Mouse (Mus musculus) forebrain, embryonic 16.5 days (tissue): ENCODE measurements around the gene Soga1. TPM values are rescaled to one million over a fixed set of nuclear protein-coding genes. Genes with fewer than 3 reads are reported as not detected.
A peak's percentile ranks its signal among the peaks of the same experiment; 100 is the strongest.

Source experiments
- ATAC-seq: fragments of 200-750 bp; cut with Nextera tagmentation; 2 replicates; pipeline ENCODE4 v1.8.0; 2017; ENCODE audit warnings: mild to moderate bottlenecking, moderate library complexity
- H3K27ac ChIP-seq: fragments of 300-500 bp; sonication (generic); 2 replicates; pipeline ENCODE4 v1.5.1; 2014; ENCODE audit warnings: low read length, control low read depth
- H3K27me3 ChIP-seq: fragments of 300-500 bp; sonication (generic); replicated peaks from 2 replicates; pipeline ENCODE4 v1.6.1; 2014; ENCODE audit warnings: low read length; ENCODE audit not compliant: control insufficient read depth, insufficient read depth
- H3K36me3 ChIP-seq: fragments of 300-500 bp; sonication (generic); 2 replicates; pipeline ENCODE4 v1.6.1; 2014; ENCODE audit not compliant: control insufficient read depth, insufficient read depth
- H3K4me1 ChIP-seq: fragments of 300-500 bp; sonication (generic); replicated peaks from 2 replicates; pipeline ENCODE4 v1.6.1; 2014; ENCODE audit warnings: low read length; ENCODE audit not compliant: control insufficient read depth, insufficient read depth
- H3K4me2 ChIP-seq: fragments of 300-500 bp; sonication (generic); 2 replicates; pipeline ENCODE4 v1.6.1; 2014; ENCODE audit warnings: mild to moderate bottlenecking, low read length, control low read depth
- H3K4me3 ChIP-seq: fragments of 300-500 bp; sonication (generic); replicated peaks from 2 replicates; pipeline ENCODE4 v1.5.1; 2014; ENCODE audit warnings: mild to moderate bottlenecking, low read length, control low read depth
- H3K9ac ChIP-seq: fragments of 300-500 bp; sonication (generic); replicated peaks from 2 replicates; pipeline ENCODE4 v1.6.1; 2014; ENCODE audit warnings: low read depth, low read length, control low read depth
- H3K9me3 ChIP-seq: fragments of 300-500 bp; sonication (generic); 2 replicates; pipeline ENCODE4 v1.6.1; 2016; ENCODE audit warnings: low read length; ENCODE audit not compliant: control insufficient read depth
- WGBS: fragments of 180-500 bp; shearing (Covaris S2); extraction: QIAGEN DNeasy Blood & Tissue Kit; methylation state at CpG from one replicate; pipeline ENCODE4 v1.1.7; 2014; 5-methylcytosine and 5-hydroxymethylcytosine counted together
- polyA plus RNA-seq: library from polyadenylated mRNA; unstranded; fragments of >200 nt; fragmentation: Nextera tagmentation; extraction: Ambion mirVana; gene quantifications from 2 replicates; pipeline ENCODE4 v1.2.1, GENCODE M21; 2015

Soga1 gene
- 4.7 and 5.8 TPM in 2 replicates for polyA plus RNA-seq

GRCm38 (mm10) chr2:157078793-157079700, at the start of gene Soga1:
Gene Soga1 (minus strand): TSS chr2:157079254.
- Histone ChIP-seq H3K4me3 (peak within 1 kb of the TSS; percentile 85), H3K9ac (peak within 1 kb of the TSS; percentile 96), H3K27me3 (no peaks in the 10 kb centered on the region), H3K4me2 (peak within 1 kb of the TSS; percentile 80), H3K4me1 (peaks cover 42% of the 10 kb centered on the region), H3K9me3 (no peaks in the 10 kb centered on the region), H3K36me3 (no peaks in the 10 kb centered on the region), H3K27ac (peak within 1 kb of the TSS; percentile 98)
- ATAC-seq = peak; percentile 86
- under 1% methylated on average over 107 of the region's 136 CpGs for WGBS

GRCm38 (mm10) chr2:157128072-157128471, 49.0 kb upstream of the Soga1 start:
- ATAC-seq = no peak
- H3K27ac ChIP-seq = no peak overlapping the region
- H3K9me3 ChIP-seq = no peaks in the 10 kb centered on the region
- H3K4me3 ChIP-seq = no peak overlapping the region
- no peaks in the 10 kb centered on the region for H3K36me3 ChIP-seq
- H3K4me1 ChIP-seq = no peaks in the 10 kb centered on the region
- no peak overlapping the region for H3K9ac ChIP-seq
- no peaks in the 10 kb centered on the region for H3K27me3 ChIP-seq
- 65% methylated on average over 4 of the region's 4 CpGs for WGBS
- H3K4me2 ChIP-seq = no peak overlapping the region

GRCm38 (mm10) chr2:157127370-157127769, 48.3 kb upstream of the Soga1 start:
- 84% methylated on average over 3 of the region's 3 CpGs for WGBS
- Histone ChIP-seq H3K36me3 (no peaks in the 10 kb centered on the region), H3K27ac (no peak overlapping the region), H3K4me3 (no peak overlapping the region), H3K9ac (no peak overlapping the region), H3K4me2 (no peak overlapping the region), H3K9me3 (no peaks in the 10 kb centered on the region), H3K4me1 (no peaks in the 10 kb centered on the region), H3K27me3 (no peaks in the 10 kb centered on the region)
- ATAC-seq = no peak

GRCm38 (mm10) chr2:157125246-157125645, 46.2 kb upstream of the Soga1 start:
- Histone ChIP-seq H3K9me3 (no peaks in the 10 kb centered on the region), H3K4me3 (no peak overlapping the region), H3K9ac (no peak overlapping the region), H3K36me3 (no peaks in the 10 kb centered on the region), H3K4me1 (no peaks in the 10 kb centered on the region), H3K27me3 (no peaks in the 10 kb centered on the region), H3K27ac (no peak overlapping the region), H3K4me2 (no peak overlapping the region)
- ATAC-seq = no peak
- 90% methylated on average over 3 of the region's 3 CpGs for whole genome bisulfite sequencing

- Histone ChIP-seq H3K4me3 (no peak overlapping the region), H3K9ac (no peak overlapping the region), H3K27ac (no peak overlapping the region), H3K27me3 (no peaks in the 10 kb centered on the region), H3K4me1 (no peaks in the 10 kb centered on the region), H3K36me3 (no peaks in the 10 kb centered on the region), H3K4me2 (no peak overlapping the region), H3K9me3 (no peaks in the 10 kb centered on the region)
- 92% methylated on average over 8 of the region's 8 CpGs for WGBS
- no peak for ATAC-seq
These were observed 42.7 kb upstream of the Soga1 start for GRCm38 (mm10) chr2:157121766-157122165.

GRCm38 (mm10) chr2:157119075-157119474, 40.0 kb upstream of the Soga1 start:
- ATAC-seq = no peak

GRCm38 (mm10) chr2:157118556-157118955, 39.5 kb upstream of the Soga1 start:
- H3K4me2 ChIP-seq = no peak overlapping the region
- ATAC-seq = no peak
- H3K9ac ChIP-seq = no peak overlapping the region
- no peaks in the 10 kb centered on the region for H3K27me3 ChIP-seq
- no peaks in the 10 kb centered on the region for H3K4me1 ChIP-seq
- H3K36me3 ChIP-seq = no peaks in the 10 kb centered on the region
- no peak overlapping the region for H3K4me3 ChIP-seq
- H3K9me3 ChIP-seq = no peaks in the 10 kb centered on the region
- WGBS = 86% methylated on average over 4 of the region's 4 CpGs
- no peak overlapping the region for H3K27ac ChIP-seq

More at GRCm38 (mm10) chr2:157119075-157119474, 40.0 kb upstream of the Soga1 start:
- Histone ChIP-seq H3K9ac (no peak overlapping the region), H3K27me3 (no peaks in the 10 kb centered on the region), H3K36me3 (no peaks in the 10 kb centered on the region), H3K4me1 (no peaks in the 10 kb centered on the region), H3K4me3 (no peak overlapping the region), H3K9me3 (no peaks in the 10 kb centered on the region), H3K4me2 (no peak overlapping the region), H3K27ac (no peak overlapping the region)
- WGBS = 79% methylated on average over 3 of the region's 3 CpGs

GRCm38 (mm10) chr2:157116964-157117363, 37.9 kb upstream of the Soga1 start:
- Histone ChIP-seq H3K9me3 (no peaks in the 10 kb centered on the region), H3K27ac (no peak overlapping the region), H3K27me3 (no peaks in the 10 kb centered on the region), H3K9ac (no peak overlapping the region), H3K36me3 (no peaks in the 10 kb centered on the region), H3K4me3 (no peak overlapping the region), H3K4me1 (no peaks in the 10 kb centered on the region), H3K4me2 (no peak overlapping the region)
- ATAC-seq = no peak
- WGBS = 25% methylated on average over 3 of the region's 3 CpGs

GRCm38 (mm10) chr2:157108236-157108635, 29.2 kb upstream of the Soga1 start:
- Histone ChIP-seq H3K9me3 (no peaks in the 10 kb centered on the region), H3K4me2 (no peak overlapping the region), H3K27ac (no peak overlapping the region), H3K36me3 (no peaks in the 10 kb centered on the region; the same call in 1 of the 2 replicates), H3K9ac (no peak overlapping the region), H3K4me3 (no peak overlapping the region), H3K27me3 (no peaks in the 10 kb centered on the region), H3K4me1 (no peaks in the 10 kb centered on the region)
- no peak for ATAC-seq
- WGBS = 84% methylated on average over 4 of the region's 4 CpGs
